ENCODE assay signal across 8 mouse cellular contexts in the genomic region with DNA sequence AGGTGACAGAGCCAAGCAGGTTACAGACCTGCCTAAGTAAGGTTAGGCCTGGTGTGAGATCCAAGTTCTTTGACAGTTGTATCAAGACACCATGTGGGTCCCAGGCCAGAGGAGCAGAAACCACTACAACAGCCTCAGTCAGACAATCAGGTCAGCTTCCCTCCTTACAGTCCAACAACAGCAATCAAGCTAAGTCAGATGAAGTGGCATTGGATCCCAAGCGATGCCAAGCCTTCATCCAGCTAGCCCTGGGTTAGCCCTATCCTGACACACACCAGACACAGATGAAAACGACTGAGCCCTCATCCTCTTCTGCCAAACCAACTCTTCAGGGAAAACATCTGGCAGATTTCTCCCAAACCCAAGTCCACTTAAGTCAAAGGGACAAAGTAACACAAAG. TPM values are rescaled to one million over a fixed set of nuclear protein-coding genes. Genes with fewer than 3 reads are reported as not detected.
DNase-seq lines count a peak whose midpoint lies in the region; ATAC-seq and TF ChIP-seq lines count a peak whose summit lies in the region.

No protein-coding gene starts in this region.

- H3K27me3 ChIP-seq in heart, postnatal 0 days (ENCODE audit: control insufficient read depth, insufficient read depth, low read length), result no peaks in the 10 kb centered on the region
- no peaks in the 10 kb centered on the region for H3K27me3 ChIP-seq in hindbrain, embryonic 10.5 days (ENCODE audit: insufficient read depth, poor library complexity, severe bottlenecking)
- H3K27me3 ChIP-seq in midbrain, embryonic 12.5 days, result no peaks in the 10 kb centered on the region

- no peak for ATAC-seq in heart, postnatal 0 days (ENCODE audit: insufficient read depth, low read depth)
- no peak for ATAC-seq in midbrain, embryonic 12.5 days (ENCODE audit: low FRiP score, low read depth)

- peak overlapping the region; percentile 94 for H3K27ac ChIP-seq in heart, postnatal 0 days (ENCODE audit: low read depth)
- H3K27ac ChIP-seq in hindbrain, embryonic 10.5 days, result peak overlapping the region; percentile 100; the same call in 1 of the 2 replicates
- peak overlapping the region; percentile 97 for H3K27ac ChIP-seq in midbrain, embryonic 12.5 days (replicated peaks)

- no peak for TF ChIP-seq CTCF in heart, postnatal 0 days (IDR thresholded peaks at IDR 0.05; ENCODE audit: low read depth)

- 36% methylated on average over 2 of the region's 2 CpGs for WGBS in heart, postnatal 0 days
- WGBS in hindbrain, embryonic 10.5 days, result 64% methylated on average over 2 of the region's 2 CpGs
- WGBS in midbrain, embryonic 12.5 days, result 65% methylated on average over 2 of the region's 2 CpGs

- DNase-seq in heart, postnatal 0 days (ENCODE audit: low spot score), result no peak
- no peak for DNase-seq in heart, adult 9 months (ENCODE audit: low spot score in 2 of 2)
- peak; percentile 20 for DNase-seq in adipocyte (ENCODE audit: low spot score)
- DNase-seq in hindbrain, embryonic 10.5 days (ENCODE audit: low spot score), result no peak
- no peak for DNase-seq in layer of hippocampus, postnatal 25 days (ENCODE audit: extremely low spot score in 1 of 2, low spot score in 1 of 2)
- no peak for DNase-seq in kidney, postnatal 25 days
- no peak for DNase-seq in lung, postnatal 14 days

- no peaks in the 10 kb centered on the region for H3K9me3 ChIP-seq in heart, postnatal 0 days (replicated peaks; ENCODE audit: control insufficient read depth, low read length)
- H3K9me3 ChIP-seq in hindbrain, embryonic 10.5 days, result no peaks in the 10 kb centered on the region
- no peaks in the 10 kb centered on the region for H3K9me3 ChIP-seq in midbrain, embryonic 12.5 days

- no peak overlapping the region; the same call in 1 of the 2 replicates for H3K4me3 ChIP-seq in heart, postnatal 0 days (ENCODE audit: low read depth, low read length)
- H3K4me3 ChIP-seq in hindbrain, embryonic 10.5 days, result peak overlapping the region; percentile 99
- peak overlapping the region; percentile 94 for H3K4me3 ChIP-seq in midbrain, embryonic 12.5 days

- peaks cover 43% of the 10 kb centered on the region for H3K4me1 ChIP-seq in heart, postnatal 0 days (ENCODE audit: control insufficient read depth, insufficient read depth)
- H3K4me1 ChIP-seq in hindbrain, embryonic 10.5 days (replicated peaks), result peaks cover 59% of the 10 kb centered on the region
- H3K4me1 ChIP-seq in midbrain, embryonic 12.5 days, result peaks cover 50% of the 10 kb centered on the region

- H3K36me3 ChIP-seq in heart, postnatal 0 days (replicated peaks; ENCODE audit: control insufficient read depth, insufficient read depth, low read length), result no peaks in the 10 kb centered on the region
- peaks cover 17% of the 10 kb centered on the region for H3K36me3 ChIP-seq in hindbrain, embryonic 10.5 days
- H3K36me3 ChIP-seq in midbrain, embryonic 12.5 days, result no peaks in the 10 kb centered on the region

- TF ChIP-seq EP300 in heart, postnatal 0 days (IDR thresholded peaks at IDR 0.05; ENCODE audit: low read depth), result no peak

- H3K4me2 ChIP-seq in heart, postnatal 0 days (ENCODE audit: low read depth, low read length), result peak overlapping the region; percentile 82; the same call in 1 of the 2 replicates
- H3K4me2 ChIP-seq in midbrain, embryonic 12.5 days (replicated peaks), result peak overlapping the region; percentile 77

- no peak overlapping the region for H3K9ac ChIP-seq in heart, postnatal 0 days (replicated peaks; ENCODE audit: low read depth, low read length)
- H3K9ac ChIP-seq in midbrain, embryonic 12.5 days (replicated peaks), result peak overlapping the region; percentile 99

RNA-seq across cellular contexts. Expression of a gene that starts 2.2 kb away (rescaled TPM):
- total RNA-seq in heart, postnatal 0 days (2014; rRNA removed; ENCODE audit: low replicate concordance), result 2.6 and 7.2 TPM in 2 replicates
- polyA plus RNA-seq in heart, postnatal 0 days (2015; fragmentation: Nextera tagmentation; extraction: Ambion mirVana), result 2.0 and 2.4 TPM in 2 replicates
- 7.7 and 10.7 TPM in 2 replicates for polyA plus RNA-seq in hindbrain, embryonic 10.5 days (2016; fragmentation: Nextera tagmentation; extraction: Ambion mirVana)
- polyA plus RNA-seq in midbrain, embryonic 12.5 days (2016; fragmentation: Nextera tagmentation; extraction: Ambion mirVana), result 10.0 and 10.3 TPM in 2 replicates
- total RNA-seq in layer of hippocampus, postnatal 25 days (2021), result 10 to 100 TPM; 15.9 to 23.2 TPM

RNA-seq across cellular contexts. Expression of a gene that starts 16.1 kb away (rescaled TPM):
- total RNA-seq in heart, postnatal 0 days (2014; rRNA removed; ENCODE audit: low replicate concordance), result 0.54 TPM in 1 of 2 replicates, not detected in the other
- not detected in 2 replicates for polyA plus RNA-seq in heart, postnatal 0 days (2015; fragmentation: Nextera tagmentation; extraction: Ambion mirVana)
- 0.04 TPM in 1 of 2 replicates, not detected in the other for polyA plus RNA-seq in hindbrain, embryonic 10.5 days (2016; fragmentation: Nextera tagmentation; extraction: Ambion mirVana)
- not detected in 2 replicates for polyA plus RNA-seq in midbrain, embryonic 12.5 days (2016; fragmentation: Nextera tagmentation; extraction: Ambion mirVana)
- under 1 TPM; 0.44 to 0.66 TPM for total RNA-seq in layer of hippocampus, postnatal 25 days (2021)

RNA-seq across cellular contexts. Expression of a gene that starts 52.7 kb away (rescaled TPM):
- 259 and 452 TPM in 2 replicates for total RNA-seq in heart, postnatal 0 days (2014; rRNA removed; ENCODE audit: low replicate concordance)
- 144 and 154 TPM in 2 replicates for polyA plus RNA-seq in heart, postnatal 0 days (2015; fragmentation: Nextera tagmentation; extraction: Ambion mirVana)
- 193 and 221 TPM in 2 replicates for polyA plus RNA-seq in hindbrain, embryonic 10.5 days (2016; fragmentation: Nextera tagmentation; extraction: Ambion mirVana)
- 167 and 196 TPM in 2 replicates for polyA plus RNA-seq in midbrain, embryonic 12.5 days (2016; fragmentation: Nextera tagmentation; extraction: Ambion mirVana)
- 100 to 1,000 TPM; 282 to 301 TPM for total RNA-seq in layer of hippocampus, postnatal 25 days (2021)
